Mouse (Mus musculus): ENCODE results near the gene Slc25a41.

The Slc25a41 gene

DNA sequence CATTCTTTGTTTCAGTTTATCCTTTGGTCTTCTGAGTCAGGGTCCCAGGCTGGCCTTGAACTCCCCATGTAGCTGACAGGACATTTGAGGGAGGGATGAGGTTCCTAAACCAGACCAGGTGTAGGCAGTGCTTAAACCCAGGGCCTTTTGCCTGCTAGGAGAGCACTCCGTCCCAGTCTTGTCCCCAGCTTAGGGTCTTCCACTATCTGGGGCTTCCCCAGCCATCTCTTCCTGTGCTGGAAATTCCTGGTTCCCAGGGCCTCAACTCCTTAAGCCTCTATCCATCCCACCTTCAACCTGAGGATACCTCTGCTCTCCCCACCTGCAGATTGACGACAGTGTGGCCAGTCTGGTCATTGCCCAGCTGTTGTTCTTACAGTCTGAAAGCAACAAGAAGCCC is 50.5 kb downstream of the Slc25a41 start:
- no peak for DNase-seq (ENCODE audit: low spot score in 2 of 2)

DNA sequence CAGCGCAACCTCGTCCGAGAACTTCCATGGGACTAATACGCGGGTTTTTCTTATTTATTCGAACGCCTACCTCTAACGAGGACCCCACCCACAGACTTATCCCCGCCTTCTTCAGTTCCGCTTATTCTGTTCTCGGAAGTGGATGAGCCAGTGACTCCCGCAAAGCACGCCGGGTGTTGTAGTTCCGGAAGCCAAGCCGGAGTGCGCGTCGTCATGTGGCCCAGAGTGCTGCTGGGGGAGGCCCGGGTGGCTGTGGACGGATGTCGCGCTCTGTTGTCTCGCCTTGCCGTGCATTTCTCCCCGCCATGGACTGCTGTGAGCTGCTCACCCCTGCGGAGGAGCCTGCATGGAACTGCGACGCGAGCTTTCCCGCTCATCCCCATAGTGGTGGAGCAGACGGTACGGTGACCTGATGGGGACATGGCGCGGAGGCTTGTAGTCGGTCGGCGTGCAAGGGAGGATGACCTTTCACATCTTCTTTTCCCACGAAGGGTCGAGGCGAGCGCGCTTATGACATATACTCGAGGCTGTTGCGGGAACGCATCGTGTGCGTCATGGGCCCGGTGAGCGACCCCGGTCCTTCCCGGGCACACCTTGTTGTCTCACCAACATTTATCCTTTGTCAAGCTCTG is 51.2 kb downstream of the Slc25a41 start, which contains the start of gene Clpp:
Clpp (plus strand) TSS at position 191 of the 632 bp plus-strand sequence.
- DNase-seq (ENCODE audit: low spot score in 2 of 2) = peak; percentile 83 to 93

DNA sequence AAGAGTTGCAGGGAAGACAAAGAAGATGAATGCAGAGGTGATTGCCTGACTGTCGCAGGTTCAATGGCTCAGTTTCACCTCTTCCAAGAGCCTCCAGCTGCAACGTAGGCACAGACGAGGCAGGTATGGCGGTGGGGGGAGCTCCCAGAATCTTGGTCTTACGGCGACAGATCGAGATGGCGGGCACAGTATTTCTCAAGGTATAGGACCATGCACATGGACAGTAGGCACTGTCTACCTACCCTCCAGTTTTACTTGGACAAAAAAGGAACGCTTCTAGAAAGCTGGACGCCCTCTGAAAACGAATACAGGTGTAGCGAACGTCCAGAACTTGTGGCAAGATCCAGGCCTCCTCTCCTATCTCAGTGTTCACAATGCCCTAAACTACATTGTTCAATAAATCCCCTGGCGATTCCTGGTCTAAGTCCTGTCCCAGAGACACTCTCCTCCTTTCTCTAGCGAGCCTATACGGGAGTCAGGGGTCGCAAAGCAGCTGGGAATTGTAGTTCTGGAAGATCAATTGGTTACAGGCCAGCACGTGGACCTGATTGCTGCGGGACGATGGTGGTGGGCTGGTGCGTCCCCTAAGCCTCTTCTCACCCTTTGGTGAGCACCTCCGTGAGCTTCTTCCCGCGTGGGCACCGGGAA is 51.9 kb downstream of the Slc25a41 start:
- DNase-seq (ENCODE audit: low spot score in 2 of 2) = peak in 1 of 2 experiments; percentile 47

DNA sequence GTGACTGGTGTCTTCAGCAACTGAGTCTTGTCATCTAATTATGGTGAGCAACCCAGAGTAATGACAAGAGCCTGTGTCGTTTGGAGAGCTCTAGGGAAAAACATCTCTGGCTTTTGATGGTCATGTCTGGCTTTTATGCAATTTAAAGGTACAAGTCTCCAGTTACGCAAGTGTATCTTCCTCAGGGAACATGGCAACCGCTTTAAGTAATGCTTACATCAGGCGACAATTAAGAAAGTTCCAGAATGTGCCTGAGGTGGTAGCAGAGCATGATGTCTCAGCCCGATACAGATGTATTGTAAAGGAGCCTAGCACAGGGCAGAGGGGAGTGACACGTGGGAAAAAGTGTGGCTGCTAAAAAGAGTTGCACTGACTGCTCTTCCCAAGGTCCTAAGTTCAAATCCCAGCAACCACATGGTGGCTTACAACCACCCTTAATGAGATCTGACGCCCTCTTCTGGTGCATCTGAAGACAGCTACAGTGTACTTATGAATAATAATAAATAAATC is 52.5 kb downstream of the Slc25a41 start:
- DNase-seq (ENCODE audit: low spot score in 2 of 2) = no peak

DNA sequence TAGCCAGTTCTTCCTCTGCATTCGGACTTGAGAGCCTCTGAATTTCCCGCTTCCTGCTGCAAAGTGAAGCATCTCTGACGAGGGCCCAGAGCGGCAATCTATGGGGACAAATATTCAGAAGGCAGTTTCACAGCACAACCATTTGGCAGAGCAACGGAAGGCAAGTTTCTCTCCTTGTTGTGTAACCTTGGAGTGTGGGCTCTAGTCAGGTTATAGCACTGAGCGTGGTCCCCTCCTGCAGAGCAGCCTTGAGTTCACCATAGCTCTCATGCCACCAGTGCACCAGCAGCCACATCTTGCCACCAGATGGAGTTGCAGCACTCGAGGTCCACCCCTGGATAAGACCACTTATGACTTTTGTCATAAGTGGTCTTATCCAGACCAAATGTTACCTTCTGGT is 53.0 kb downstream of the Slc25a41 start:
- DNase-seq (ENCODE audit: low spot score in 2 of 2) = no peak

DNA sequence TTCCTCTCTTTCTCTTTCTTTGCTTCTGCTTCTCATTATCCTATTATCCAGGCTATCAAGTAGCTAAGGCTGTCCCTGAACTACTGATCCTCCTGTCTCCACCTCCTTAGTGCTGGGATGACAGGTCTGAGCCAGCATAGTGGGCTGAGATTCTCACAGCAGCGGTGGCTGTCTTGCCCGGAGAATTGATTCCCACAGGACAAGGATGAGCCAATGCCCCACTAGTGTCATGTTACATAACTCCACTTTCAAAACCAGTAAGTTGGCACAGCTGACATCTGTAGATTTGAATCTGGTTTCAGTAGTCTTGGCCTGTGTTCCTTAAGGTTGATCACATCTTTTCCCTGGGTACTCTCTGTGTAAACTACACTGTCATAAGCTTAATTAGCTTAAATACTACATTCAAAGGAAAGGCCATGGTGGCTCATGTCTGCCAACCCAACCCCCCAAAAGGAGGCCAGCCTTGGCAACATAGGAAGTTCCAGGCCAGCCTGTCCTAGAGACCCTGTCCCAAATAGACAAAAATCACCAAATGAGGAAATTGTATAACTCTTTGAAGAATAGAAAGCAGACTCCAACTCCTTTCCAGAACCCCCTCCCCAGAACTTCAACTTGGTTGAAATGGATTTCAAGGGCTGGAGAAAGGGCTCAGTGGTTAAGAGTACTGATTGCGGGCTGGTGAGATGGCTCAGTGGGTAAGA is 55.2 kb downstream of the Slc25a41 start:
- DNase-seq (ENCODE audit: low spot score in 2 of 2) = no peak

DNA sequence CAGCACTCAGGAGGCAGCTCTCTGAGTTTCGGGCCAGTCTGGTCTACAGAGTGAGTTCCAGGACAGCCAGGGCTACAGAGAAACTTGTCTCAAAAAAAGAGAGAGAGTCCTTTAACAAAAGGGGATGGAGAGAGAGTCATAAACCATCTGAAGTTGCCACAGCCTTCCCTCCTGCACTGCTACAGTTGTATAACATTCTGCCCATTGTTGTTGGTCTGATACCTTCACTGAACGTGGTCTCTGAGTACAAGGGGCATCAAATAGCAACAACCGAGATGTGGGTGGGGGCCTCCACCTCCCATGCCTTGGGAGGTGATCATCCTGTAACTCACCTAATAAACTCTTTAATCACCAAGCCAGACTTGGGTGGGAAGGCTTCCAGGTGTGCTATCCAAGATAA is 55.8 kb downstream of the Slc25a41 start:
- DNase-seq (ENCODE audit: low spot score in 2 of 2) = no peak

DNA sequence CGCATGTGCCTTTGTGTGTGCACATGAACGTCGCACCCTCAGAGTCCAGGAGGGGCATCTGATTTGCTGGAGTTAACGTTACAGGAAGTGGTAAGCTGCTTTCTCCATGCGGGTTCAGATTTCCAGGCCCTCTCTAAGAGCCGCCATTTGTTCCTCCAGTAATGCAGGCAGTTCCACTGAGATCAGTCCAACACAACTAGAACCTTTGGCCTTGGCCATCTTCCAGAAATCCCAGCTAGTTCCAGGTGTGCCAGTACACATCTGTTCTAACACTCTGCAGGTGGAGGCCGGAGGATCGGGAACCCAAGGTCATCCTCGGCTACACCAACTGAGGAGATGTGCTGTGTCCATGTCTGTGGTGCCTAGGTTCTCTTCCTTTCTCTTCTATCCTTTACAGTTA is 56.6 kb downstream of the Slc25a41 start:
- no peak for DNase-seq (ENCODE audit: low spot score in 2 of 2)

Data from spleen, postnatal 14 days (tissue).